Mouse (Mus musculus) brain, adult 2 months (tissue): ENCODE measurements around the gene Eif4ebp2.
A peak's percentile ranks its signal among the peaks of the same experiment; 100 is the strongest.

Experiments used
- DNase-seq: peaks from one replicate; pipeline ENCODE4 v3.0.0; 2011; ENCODE audit warnings: low read depth, low spot score

Eif4ebp2 gene

DNA sequence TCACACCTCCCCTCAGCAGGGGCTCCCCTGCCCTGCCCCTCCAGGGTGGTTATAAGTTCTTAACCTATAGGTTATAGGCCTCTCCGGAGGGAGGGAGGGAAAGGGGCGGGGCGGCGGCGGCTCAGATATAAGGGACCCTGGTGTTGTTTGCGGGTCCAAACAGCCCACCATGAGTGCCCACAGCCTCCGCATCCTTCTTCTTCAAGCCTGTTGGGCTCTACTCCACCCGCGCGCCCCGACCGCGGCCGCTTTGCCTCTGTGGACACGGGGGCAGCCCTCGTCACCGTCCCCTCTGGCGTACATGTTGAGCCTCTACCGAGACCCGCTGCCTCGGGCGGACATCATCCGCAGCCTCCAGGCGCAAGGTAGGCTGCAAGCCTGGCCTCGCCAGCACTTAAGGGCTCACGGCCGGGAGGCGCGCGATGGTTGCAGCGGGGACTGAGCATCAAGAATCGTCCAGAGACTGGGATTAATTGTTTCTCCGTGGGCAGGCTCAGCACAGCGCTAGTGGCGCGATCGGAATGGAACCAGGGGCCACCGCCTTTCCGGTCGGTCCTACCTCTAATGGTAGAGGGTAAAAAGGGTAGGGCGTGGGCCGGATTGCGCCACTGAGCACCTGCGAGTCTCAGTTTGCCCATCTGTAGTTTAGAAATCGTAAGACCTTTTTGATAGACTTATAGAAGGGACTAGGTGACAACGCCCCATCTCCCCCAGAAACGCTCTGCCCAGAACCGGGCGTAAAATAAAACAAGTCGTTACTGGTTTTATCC is 34.1 kb downstream of the Eif4ebp2 start:
- no peak for DNase-seq

DNA sequence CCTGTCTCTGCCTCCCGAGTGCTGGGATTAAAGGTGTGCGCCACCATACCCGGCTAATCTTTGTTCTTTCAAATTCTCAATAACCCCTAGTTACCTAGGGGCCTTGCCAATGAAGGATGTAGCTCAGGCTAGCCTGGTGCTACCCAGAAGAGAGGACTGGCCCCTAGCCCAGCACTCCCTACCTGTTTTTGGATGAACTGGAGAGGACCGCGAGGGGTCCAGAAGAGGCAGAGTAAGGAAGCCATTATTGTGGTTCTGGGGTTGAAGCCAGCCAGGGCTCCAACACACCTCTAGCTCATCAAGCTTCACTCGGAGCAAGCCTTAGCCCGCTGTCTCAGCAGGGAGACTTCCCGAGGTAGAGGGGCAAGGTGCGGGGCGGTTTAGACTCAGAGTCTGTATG is 34.8 kb downstream of the Eif4ebp2 start, which contains the start of gene Nodal:
Gene Nodal, plus strand, starts transcription at position 301 of the 400 bp plus-strand sequence.
- DNase-seq = no peak

DNA sequence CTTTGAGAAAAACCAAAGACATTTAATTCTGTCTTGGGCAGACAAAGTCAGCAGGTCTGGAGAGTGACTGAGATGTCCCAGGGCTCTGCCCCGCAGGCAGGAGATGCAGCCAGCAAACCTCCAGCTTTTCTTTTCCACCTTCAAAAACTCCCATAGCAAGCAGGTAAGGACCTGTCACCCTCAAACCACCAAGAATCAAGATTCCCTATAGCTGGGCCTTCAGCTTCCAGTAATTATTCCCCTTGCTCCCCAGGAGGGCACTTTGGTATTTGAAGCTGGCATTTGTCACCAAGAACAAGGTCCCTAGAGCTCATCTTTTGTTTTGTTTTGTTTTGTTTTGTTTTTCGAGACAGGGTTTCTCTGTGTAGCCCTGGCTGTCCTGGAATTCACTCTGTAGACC is 35.4 kb downstream of the Eif4ebp2 start:
- no peak for DNase-seq

DNA sequence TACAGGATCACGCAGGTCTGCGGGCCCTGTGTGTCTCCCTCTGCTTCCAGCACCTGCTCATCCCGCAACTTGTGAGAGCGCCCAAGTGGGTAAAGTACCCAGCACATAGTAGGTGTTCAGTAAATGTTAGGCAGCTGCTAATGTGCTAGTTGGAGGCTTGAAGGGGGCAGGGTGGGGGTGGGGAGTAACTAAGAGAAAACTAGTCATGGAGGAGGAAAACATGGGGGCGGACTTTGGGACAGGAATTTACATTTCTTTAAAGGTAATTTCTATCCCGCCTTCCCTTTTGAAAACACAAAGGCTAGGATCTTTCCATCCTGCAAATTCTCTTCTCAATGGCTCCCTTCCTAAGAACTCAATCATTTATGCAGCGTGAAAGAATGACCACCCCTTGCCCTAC is 35.9 kb downstream of the Eif4ebp2 start:
- DNase-seq = no peak

DNA sequence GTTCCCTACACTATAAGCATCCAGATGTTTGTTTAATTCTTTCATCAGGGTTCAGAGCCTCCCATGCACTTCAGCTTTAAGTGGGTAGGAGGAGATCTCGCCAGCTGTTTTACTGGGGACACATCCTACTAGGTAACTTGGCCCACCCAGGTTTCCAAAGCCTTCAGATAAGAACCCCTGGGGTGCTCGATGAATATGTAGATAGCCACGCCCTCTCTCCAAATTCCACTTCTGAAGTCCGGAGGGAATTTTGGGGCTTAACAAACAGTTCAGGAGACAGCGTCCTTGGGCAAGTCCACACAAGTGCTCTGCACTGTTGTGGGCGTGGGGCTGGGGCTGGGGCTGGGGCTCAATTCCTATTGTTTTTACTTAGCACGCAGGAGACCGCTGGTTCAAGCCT is 36.6 kb downstream of the Eif4ebp2 start:
- no peak for DNase-seq

DNA sequence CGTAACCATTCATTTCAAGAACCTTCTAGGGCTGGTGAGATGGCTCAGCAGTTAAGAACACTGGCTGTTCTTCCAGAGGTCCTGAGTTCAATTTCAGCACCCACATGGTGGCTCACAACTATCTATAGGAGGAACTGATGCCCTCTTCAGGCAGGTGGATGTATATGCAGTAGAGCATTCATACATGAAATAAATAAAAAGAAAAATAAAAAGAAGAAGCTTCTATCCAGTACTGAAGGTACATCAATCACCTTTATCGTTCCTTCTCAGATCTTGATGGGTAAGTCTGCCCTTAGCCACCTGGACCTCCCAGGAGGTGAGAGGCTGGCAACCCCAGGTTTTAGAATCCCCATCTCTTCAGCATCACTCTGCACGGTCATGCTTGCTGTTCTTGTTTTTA is 37.2 kb downstream of the Eif4ebp2 start:
- no peak for DNase-seq

DNA sequence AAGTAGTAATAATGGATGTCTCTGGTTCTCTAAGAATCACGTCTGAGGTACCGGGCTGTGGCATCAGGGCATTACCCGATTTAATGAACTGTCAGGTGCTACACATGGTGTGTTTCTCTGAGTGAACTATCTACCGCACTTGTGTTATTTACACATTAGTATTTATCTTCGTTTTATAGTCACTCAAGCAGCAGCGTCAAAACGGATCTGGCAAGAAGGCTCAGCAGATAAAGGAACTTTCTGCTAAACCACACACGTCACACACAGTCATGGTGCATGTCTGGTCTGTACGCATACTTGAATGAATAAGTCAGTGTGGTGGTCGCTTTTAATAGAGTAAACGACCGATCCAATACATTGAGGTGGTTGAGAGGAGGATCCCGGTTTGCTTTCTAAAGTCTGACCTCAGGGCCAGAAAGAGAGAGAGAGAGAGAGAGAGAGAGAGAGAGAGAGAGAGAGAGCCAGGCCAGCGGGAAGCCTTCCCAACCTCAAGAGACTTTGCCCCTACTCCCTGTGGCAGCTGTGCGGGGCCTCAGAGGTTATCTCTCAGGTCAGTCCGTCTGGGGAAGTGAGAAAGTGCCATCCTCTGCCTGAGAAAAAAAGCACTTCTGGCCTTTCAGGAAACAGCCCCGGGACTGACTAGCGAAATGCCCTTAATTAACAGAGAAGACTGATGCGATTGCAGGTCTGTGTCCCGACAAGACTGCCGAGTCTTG is 39.4 kb downstream of the Eif4ebp2 start:
- DNase-seq = no peak

DNA sequence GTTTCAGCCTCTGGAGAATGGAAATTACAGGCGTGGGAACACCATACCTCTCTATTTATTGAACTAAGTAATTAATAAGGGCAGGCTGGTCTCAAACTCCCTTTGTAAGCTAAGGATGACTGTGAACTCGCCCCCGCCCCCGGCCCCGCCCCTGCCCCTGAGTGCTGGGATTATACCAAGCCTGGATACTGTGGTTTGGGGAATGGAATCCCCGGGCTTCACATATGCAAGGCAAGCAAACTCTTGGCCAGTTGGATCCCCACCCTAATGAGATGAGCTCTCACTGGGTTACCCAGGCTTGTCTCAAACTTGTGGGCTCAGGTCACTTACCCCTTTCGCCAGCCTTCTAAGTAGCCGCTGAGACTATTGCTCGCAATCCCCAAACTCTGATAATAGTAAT is 42.3 kb downstream of the Eif4ebp2 start:
- DNase-seq = no peak

DNA sequence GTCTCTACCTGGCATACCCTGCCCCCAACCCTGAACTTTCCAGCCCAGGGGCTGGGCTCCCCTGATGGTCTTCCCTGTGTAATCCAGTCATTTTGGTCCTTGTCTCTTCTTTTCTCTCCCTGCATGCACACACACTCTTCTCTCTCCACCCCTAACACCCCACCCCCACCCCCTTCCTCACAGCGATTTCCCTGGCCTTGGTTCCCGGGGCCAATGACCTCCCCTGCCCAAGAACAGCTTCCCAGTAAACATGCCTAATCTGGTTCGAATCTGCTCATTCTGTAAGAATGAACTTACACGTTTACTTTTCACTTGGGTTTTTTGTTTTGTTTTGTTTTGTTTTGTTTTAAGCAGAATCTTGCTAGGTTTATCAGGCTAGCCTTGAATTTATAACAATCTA is 42.7 kb downstream of the Eif4ebp2 start:
- no peak for DNase-seq

DNA sequence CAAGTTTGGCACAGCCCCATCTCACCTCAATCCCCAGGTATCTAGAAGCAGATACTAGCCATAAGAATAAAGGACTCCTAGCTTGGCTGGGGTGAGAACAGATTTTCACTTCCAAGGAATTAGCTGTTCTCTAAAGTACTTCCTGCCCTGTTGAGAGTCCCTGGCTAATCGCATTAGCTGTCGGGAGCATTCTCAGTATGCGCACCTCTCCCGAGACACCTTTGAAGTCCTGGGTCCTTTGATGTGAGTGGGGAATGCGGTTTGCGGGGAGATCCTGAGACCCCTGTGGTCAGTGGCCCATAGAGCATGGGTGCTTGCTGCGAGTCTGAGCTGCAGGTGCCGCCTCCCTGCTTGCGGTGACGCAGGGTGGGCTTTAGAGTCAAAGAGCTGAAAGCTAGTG is 46.5 kb downstream of the Eif4ebp2 start:
- DNase-seq = no peak

DNA sequence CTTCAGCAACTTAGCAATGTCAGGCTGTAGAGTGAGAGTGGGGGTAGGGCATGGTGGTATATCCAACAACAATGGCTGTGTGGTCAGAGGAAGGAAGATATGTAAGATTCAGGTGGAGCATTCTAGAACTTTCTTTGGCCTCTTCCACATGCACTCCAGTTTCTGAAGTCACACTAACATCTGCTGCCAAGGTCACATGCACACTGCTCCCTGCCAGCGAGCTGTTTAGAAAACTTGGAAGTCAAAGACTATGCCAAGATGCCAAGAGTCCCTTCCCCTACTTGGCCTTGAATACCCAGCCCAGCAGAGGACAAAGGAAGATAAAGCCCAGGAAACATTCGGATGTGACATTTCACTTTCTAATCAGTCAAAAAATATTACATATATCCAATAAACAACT is 49.5 kb downstream of the Eif4ebp2 start:
- DNase-seq = no peak

DNA sequence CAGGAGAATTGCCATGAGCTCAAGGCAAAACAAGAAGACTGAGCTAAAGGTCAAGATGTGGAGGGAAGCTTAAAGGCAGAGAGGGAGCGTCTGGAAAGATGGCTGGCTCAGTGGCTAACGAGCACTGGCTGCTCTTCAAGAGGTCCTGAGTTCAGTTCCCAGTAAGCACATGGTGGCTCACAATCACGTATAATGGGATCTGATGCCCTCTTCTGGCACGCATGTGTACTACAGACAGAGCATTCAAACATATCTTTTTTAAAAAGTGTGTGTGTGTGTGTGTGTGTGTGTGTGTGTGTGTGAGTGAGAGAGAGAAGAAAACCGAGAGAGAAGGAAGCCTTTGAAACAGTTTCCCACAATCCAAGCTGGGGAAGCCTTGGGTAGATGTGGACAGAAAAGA is 50.0 kb downstream of the Eif4ebp2 start:
- no peak for DNase-seq

DNA sequence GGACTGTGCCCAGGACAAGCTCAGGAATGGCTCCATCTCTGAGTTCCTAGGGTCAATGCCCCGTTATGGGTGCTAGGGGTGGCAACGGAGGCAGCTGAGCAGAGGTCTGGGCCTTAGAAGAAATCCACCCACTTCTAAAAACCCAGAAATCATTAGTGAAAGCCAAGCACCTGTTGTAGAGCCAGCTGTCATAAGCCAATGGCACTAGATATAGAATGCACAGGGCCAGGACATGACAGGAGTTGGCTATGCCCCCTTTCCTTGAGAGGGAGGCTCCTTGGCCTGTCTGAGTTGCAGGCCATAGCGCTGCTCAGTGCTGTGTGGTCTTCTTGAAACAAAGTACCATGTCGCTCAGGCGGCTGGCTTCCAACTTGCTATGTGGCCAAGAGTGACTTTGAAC is 52.1 kb downstream of the Eif4ebp2 start:
- DNase-seq = no peak

DNA sequence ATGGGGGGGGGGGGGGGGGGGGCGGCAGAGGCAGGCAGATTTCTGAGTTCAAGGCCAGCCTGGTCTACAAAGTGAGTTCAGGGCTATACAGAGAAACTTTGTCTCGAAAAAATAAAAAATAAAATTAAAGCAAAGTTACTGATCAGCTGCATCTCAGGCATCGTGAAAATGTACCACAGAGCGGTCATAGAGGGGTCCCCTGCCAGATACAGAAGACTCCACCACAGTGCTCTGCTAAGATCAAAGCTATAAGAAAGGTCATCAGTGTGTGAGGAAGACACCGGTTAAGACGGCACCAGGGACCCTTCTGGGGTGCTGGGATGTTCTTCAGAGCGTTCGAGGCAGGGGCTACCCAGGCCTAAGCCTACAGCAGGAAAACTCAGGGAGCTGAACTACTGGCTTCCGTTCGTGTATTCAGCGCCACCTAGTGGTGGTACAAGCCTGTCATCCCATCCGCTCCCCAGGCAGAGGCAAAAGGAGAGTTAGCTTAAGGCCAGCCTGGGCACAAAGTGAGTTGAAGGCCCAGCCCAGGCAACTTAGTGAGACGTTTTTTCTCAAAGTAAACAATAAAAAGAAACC is 53.2 kb downstream of the Eif4ebp2 start:
- DNase-seq = peak; percentile 84

DNA sequence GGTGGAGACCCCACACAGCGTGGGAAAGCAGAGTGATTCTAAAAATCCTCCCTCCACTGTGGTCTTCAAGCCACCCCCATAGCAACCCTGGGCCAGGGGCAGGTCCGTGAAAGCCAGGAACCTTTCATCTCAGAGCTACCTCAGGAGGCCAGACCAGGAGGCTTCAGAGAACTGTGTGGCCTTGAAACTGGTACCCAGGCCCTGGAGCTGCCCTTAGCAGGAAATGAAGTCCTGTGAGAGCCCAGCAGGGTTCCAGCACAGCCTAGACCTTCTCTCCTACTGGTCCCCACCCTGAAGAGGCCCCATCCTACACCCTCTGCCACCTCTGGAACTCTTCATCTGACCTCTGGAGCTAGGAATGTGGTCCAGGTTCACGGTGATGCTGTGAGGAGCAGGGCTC is 54.3 kb downstream of the Eif4ebp2 start:
- no peak for DNase-seq

DNA sequence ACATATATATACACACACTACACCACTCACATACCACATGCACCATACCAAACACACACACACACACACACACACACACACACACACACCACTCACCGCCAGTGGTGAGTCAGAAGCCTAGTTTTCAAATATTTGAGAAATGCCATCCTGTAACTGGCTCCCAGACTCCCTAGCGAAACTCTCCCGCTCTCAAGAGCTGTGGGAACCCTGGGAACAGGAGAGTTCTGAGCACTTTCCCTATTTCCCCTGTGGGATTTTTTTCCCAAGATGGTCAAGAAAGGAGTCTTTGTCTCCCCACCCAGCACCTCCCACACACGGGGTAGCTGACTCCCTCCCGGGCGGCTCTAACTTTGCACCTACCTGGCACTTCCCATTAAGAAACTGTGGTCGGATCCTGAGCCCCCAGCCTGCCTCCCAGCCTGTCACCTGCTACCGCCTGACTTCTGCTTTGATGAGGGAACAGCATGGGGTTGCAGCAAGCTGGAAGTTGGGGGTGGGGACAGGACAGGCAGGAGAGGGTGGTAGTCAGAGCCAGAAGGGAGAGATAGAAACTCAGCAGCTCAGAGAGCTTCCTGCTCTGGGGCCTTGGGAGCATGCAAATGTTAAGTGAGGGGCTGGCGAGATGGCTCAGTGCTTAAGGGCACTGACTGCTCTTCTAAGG is 57.9 kb downstream of the Eif4ebp2 start:
- DNase-seq = peak; percentile 31

DNA sequence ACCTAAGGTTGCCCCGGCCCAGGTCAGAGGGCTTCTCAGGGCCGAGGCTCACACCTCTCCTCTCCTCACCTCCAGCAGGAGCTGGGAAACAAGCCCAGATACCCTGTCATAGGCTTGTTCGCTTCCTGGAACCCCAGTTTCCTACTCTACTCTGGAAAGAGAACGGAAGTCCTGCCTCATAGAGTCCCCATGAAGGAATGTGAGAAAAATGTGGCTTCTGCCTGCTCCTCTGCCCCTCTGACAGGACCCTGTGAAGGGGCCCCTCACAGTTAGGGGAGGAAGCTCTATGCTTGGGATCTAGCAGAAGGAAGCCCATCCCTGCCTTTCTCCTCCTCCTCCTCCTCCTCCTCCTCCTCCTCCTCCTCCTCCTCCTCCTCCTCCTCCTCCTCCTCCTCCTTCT is 59.9 kb downstream of the Eif4ebp2 start:
- DNase-seq = no peak

DNA sequence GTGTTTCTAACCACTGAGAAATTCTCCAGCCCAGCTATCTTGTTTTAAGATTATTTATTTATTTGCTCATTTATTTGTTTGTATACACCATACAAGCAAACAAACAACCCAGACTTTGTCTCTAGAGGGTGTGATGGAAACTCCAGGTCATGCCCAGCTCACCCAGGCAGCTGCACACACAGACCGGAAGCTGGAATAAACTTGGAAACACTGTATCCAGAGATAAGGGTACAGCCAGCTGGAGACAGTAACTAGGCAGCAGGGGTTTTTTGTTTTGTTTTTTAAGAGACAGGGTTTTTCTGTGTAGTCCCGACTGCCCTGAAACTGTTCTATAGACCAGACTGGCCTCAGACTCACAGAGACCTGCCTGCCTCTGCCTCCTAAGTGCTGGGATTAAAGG is 62.3 kb downstream of the Eif4ebp2 start:
- no peak for DNase-seq

DNA sequence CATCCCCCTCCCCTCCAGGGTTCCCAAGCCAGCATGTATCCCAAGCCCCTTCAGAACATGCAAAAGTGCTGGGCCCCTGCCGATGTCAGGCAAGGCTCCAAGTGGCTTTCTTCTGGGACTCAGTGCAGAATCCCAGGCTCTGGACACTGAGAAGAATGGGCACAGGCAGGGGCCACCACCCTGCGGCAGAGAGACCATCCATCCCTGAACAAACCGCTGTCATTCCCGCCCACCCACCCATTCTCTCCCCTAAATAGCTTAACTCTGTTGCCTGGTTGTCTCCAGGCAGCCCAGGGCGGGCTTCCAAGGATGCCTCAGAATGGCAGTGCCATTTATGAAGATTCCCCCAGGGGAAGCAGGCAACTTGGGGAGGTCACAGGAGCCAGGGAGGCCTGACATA is 63.4 kb downstream of the Eif4ebp2 start:
- no peak for DNase-seq

DNA sequence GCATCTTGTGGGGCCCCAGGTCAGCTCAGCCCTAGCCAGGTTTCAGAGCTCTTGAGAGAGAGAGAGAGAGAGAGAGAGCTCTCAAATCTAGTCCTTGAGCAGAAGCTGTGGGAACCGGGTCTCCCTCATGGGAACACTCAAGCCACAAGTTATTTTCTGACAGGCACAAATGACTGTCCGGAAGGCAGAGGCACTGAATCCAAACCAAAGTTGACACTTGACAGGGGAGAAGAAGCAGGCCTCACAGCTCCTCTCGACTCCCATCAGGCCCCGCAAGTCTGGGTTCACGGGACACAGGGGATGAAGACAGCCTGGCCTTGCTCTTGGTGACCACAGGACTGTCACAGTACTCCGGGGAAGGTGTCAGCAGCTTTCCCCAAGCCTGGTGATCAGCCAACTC is 66.2 kb downstream of the Eif4ebp2 start:
- no peak for DNase-seq

DNA sequence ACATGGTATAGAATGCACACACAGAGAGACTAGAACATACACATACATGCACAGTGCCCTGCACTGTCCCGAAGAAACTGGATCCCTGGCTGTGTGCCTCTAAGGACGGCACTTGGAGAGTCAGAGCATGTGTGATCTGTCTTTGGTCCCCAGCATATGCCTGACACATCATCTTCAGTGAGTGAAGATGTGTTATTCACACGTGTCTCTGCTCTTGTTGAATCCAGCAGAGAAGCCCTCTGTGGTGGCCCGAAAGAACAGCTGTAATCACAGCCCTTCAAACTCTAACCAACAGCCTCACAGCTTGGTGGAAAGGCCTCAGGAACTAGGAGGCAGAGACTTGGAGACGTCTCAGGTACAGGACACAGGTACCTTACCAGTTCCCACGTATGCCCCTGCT is 67.3 kb downstream of the Eif4ebp2 start:
- DNase-seq = no peak

DNA sequence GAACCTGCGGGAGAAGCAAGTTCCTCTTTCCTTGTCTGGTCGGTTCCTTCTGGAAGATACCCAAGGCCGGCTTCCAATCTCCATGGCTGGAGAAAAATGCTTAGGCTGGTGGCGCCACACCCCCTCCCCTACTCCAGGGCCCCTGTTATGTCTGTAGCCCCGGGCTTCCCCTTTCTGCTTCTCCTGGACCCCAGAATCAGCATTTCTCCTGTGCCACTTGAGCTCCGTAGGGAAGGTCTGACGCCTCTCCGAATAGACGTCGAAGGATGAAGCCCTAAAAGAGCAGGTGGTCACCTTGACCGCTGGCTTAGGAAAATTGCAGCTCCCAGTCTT is 68.8 kb downstream of the Eif4ebp2 start:
- DNase-seq = no peak
